Mouse (Mus musculus) ES-Bruce4 (cell line): Measurements from ENCODE around the gene Rasgrp2.

Source experiments
- CTCF ChIP-seq: IDR thresholded peaks from one replicate; pipeline ENCODE4 v1.8.1; 2011; ENCODE audit warnings: low read depth, low read length
- POLR2A ChIP-seq: IDR thresholded peaks from one replicate; pipeline ENCODE4 v1.8.1; 2011; ENCODE audit warnings: low read length; ENCODE audit not compliant: insufficient read depth

DNA sequence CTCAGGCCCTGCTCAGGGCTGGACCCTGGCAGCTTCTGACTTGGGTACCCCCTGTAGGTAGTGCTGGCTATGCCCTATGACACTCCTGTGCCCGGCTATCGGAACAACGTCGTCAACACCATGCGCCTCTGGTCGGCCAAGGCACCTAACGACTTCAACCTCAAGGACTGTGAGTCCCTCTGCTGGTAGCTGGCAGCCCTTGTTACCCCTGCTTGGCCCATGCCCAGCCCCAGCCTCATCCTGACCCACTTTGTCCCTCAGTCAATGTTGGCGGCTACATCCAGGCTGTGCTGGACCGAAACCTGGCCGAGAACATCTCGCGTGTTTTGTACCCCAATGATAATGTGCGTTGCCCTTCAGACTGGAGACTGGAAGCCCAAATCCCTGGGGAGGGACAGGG lies 11.1 kb upstream of the Rasgrp2 start:
- TF ChIP-seq POLR2A: no peak
- peak; percentile 2 for TF ChIP-seq CTCF
